Mouse (Mus musculus) cortical plate, adult 2 months (tissue): ENCODE results near the gene Ccdc144b.

ENCODE experiments used
- CTCF ChIP-seq: fragments of 200-500 bp; IDR thresholded peaks from 2 replicates; pipeline ENCODE4 v1.5.1; 2011; ENCODE audit warnings: mild to moderate bottlenecking, control low read depth, low read length; ENCODE audit not compliant: insufficient read depth; ENCODE audit errors: extremely low read depth
- POLR2A ChIP-seq: fragments of 200-500 bp; IDR thresholded peaks from 2 replicates; pipeline ENCODE4 v1.6.1; 2011; ENCODE audit warnings: mild to moderate bottlenecking, low read length, control low read depth; ENCODE audit not compliant: insufficient read depth; ENCODE audit errors: extremely low read depth

- TF ChIP-seq CTCF (peak; percentile 53), POLR2A (no peak)
These were observed 79.8 kb downstream of the Ccdc144b start for GRCm38 (mm10) chr3:35973551-35973950.
